Mouse (Mus musculus) MEL (cell line): ENCODE measurements around the gene Thbs1.

Experiments
- CHD1 ChIP-seq: IDR thresholded peaks from 2 replicates; pipeline ENCODE4 v1.6.1; 2012; ENCODE audit warnings: low read depth, mild to moderate bottlenecking, inconsistent platforms, low read length, improper control_type of control experiment
- CHD2 ChIP-seq: IDR thresholded peaks from 2 replicates; pipeline ENCODE4 v1.6.1; 2011; ENCODE audit warnings: low read length, improper control_type of control experiment
- CTCF ChIP-seq, 3 experiments: IDR thresholded peaks in 2 of 3; conservative IDR thresholded peaks in 1 of 3; 2 replicates each; pipeline ENCODE4 v1.5.1; 2011 to 2012; ENCODE audit warnings: low read length in 3 of 3, low read depth in 2 of 3, mild to moderate bottlenecking in 2 of 3, improper control_type of control experiment in 1 of 3, inconsistent platforms in 1 of 3, mixed read lengths in 1 of 3, moderate library complexity in 1 of 3; ENCODE audit not compliant: control insufficient read depth in 1 of 3, insufficient read depth in 1 of 3, poor library complexity in 1 of 3, severe bottlenecking in 1 of 3
- E2F4 ChIP-seq: IDR thresholded peaks from 2 replicates; pipeline ENCODE4 v1.6.1; 2011; ENCODE audit warnings: low read depth, low read length, improper control_type of control experiment, borderline replicate concordance
- ELF1 ChIP-seq: IDR thresholded peaks from 2 replicates; pipeline ENCODE4 v1.6.1; 2014; ENCODE audit warnings: low read depth, mild to moderate bottlenecking, inconsistent platforms, low read length, improper control_type of control experiment, moderate library complexity
- EP300 ChIP-seq, 2 experiments: IDR thresholded peaks; 2 replicates each; pipeline ENCODE4 v1.6.1; 2011; ENCODE audit warnings: improper control_type of control experiment in 2 of 2, low read length in 2 of 2, low read depth in 1 of 2, mild to moderate bottlenecking in 1 of 2
- HCFC1 ChIP-seq: IDR thresholded peaks from 2 replicates; pipeline ENCODE4 v1.6.1; 2012; ENCODE audit warnings: low read depth, mild to moderate bottlenecking, inconsistent platforms, low read length, improper control_type of control experiment, moderate library complexity
- JUND ChIP-seq: IDR thresholded peaks from 2 replicates; pipeline ENCODE4 v1.6.1; 2011; ENCODE audit warnings: low read depth, mild to moderate bottlenecking, improper control_type of control experiment, low read length
- MAX ChIP-seq: IDR thresholded peaks from 2 replicates; pipeline ENCODE4 v1.6.1; 2011; ENCODE audit warnings: low read length, improper control_type of control experiment
- MXI1 ChIP-seq: IDR thresholded peaks from 2 replicates; pipeline ENCODE4 v1.6.1; 2011; ENCODE audit warnings: mild to moderate bottlenecking, low read depth, low read length, improper control_type of control experiment
- POLR2A ChIP-seq, 2 experiments: IDR thresholded peaks; 2 replicates each; pipeline ENCODE4 v1.6.1; 2011 to 2012; ENCODE audit warnings: low read length in 2 of 2, mild to moderate bottlenecking in 2 of 2, control low read depth in 1 of 2, improper control_type of control experiment in 1 of 2, low read depth in 1 of 2, moderate library complexity in 1 of 2; ENCODE audit not compliant: control insufficient read depth in 1 of 2, insufficient read depth in 1 of 2, poor library complexity in 1 of 2
- POLR2AphosphoS5 ChIP-seq: IDR thresholded peaks from 2 replicates; pipeline ENCODE4 v1.6.1; 2012; ENCODE audit warnings: low read depth, borderline replicate concordance, mild to moderate bottlenecking, inconsistent platforms, low read length, moderate library complexity, mixed read lengths
- TBP ChIP-seq: IDR thresholded peaks from 2 replicates; pipeline ENCODE4 v1.8.0; 2011; ENCODE audit warnings: low read depth, low read length, improper control_type of control experiment
- UBTF ChIP-seq: IDR thresholded peaks from 2 replicates; pipeline ENCODE4 v1.6.1; 2012; ENCODE audit warnings: low read depth, mild to moderate bottlenecking, inconsistent platforms, low read length, improper control_type of control experiment, moderate library complexity, borderline replicate concordance; ENCODE audit not compliant: insufficient read depth

DNA sequence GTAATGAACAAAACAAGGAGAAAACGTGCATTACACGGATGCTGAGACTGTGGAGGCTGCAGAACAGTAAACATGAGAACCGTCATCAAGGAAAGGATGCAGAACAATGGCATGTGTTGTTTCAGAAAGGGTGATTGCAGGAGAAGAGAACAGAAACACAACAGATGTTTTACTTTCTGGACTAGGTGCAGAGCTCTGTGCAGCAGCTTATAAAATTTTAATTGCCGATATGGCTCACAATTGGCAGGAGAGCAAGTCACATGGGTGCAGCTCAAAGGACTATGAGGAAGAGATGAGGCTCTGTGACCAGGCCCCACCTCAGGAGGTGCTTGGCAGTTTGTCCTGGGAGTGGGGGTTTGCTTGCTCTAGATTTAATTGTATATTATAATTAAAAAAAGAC is 12.6 kb upstream of the Thbs1 start:
- no peak for TF ChIP-seq POLR2A (IDR thresholded peaks at IDR 0.05; ENCODE audit: control insufficient read depth in 1 of 2, insufficient read depth in 1 of 2, low read depth in 1 of 2, low read length in 2 of 2, poor library complexity in 1 of 2)
- no peak for TF ChIP-seq E2F4
- no peak for TF ChIP-seq CTCF (IDR thresholded peaks at IDR 0.05 in 2 of 3, conservative IDR thresholded peaks at IDR 0.05 in 1 of 3; ENCODE audit: control insufficient read depth in 1 of 3, insufficient read depth in 1 of 3, low read depth in 2 of 3, low read length in 3 of 3, poor library complexity in 1 of 3, severe bottlenecking in 1 of 3)
- no peak for TF ChIP-seq EP300 (IDR thresholded peaks at IDR 0.05; ENCODE audit: low read depth in 1 of 2, low read length in 2 of 2)
- no peak for TF ChIP-seq HCFC1
- TF ChIP-seq JUND: no peak
- TF ChIP-seq UBTF: no peak
- no peak for TF ChIP-seq CHD1
- TF ChIP-seq ELF1: no peak
- no peak for TF ChIP-seq TBP
- TF ChIP-seq POLR2AphosphoS5: no peak
- no peak for TF ChIP-seq CHD2
- TF ChIP-seq MAX: no peak
- no peak for TF ChIP-seq MXI1
